Mouse (Mus musculus): ENCODE results near the gene S100a8. TPM values are rescaled to one million over a fixed set of nuclear protein-coding genes. Genes with fewer than 3 reads are reported as not detected.

S100a8 gene
- polyA plus RNA-seq, 1 experiment from 2014 or later: 3.7 TPM

GRCm38 (mm10) chr3:90652878-90653508 is 15.8 kb upstream of the S100a8 start:
- H3K27ac ChIP-seq (replicated peaks; ENCODE audit: low read depth, low read length): no peak overlapping the region
- no peaks in the 10 kb centered on the region for H3K27me3 ChIP-seq (ENCODE audit: control insufficient read depth, insufficient read depth, low read length)
- H3K4me3 ChIP-seq (ENCODE audit: low read depth, low read length): no peak overlapping the region
- H3K4me1 ChIP-seq (ENCODE audit: control insufficient read depth, insufficient read depth, low read length): no peaks in the 10 kb centered on the region
- peak; percentile 63; the same call in 1 of the 2 replicates for ATAC-seq (ENCODE audit: insufficient number of reproducible peaks, low FRiP score, low TSS enrichment, low read depth)
- no peaks in the 10 kb centered on the region for H3K36me3 ChIP-seq (ENCODE audit: control insufficient read depth, insufficient read depth, low read length)
- H3K9ac ChIP-seq (ENCODE audit: low read length): no peak overlapping the region
- 33% methylated on average over 5 of the region's 5 CpGs for WGBS
- peak; percentile 85 for DNase-seq (ENCODE audit: low spot score)
- H3K9me3 ChIP-seq (ENCODE audit: control insufficient read depth, low read length): no peaks in the 10 kb centered on the region
- H3K4me2 ChIP-seq (ENCODE audit: low read depth, severe bottlenecking): no peak overlapping the region

- no peak within 1 kb of the TSS for H3K4me2 ChIP-seq (ENCODE audit: low read depth, severe bottlenecking)
- H3K27me3 ChIP-seq (ENCODE audit: control insufficient read depth, insufficient read depth, low read length): no peaks in the 10 kb centered on the region
- no peak for ATAC-seq (ENCODE audit: insufficient number of reproducible peaks, low FRiP score, low TSS enrichment, low read depth)
- DNase-seq (ENCODE audit: low spot score): no peak
- H3K4me1 ChIP-seq (ENCODE audit: control insufficient read depth, insufficient read depth, low read length): no peaks in the 10 kb centered on the region
- H3K9me3 ChIP-seq (ENCODE audit: control insufficient read depth, low read length): no peaks in the 10 kb centered on the region
- H3K36me3 ChIP-seq (ENCODE audit: control insufficient read depth, insufficient read depth, low read length): no peaks in the 10 kb centered on the region
- H3K27ac ChIP-seq (replicated peaks; ENCODE audit: low read depth, low read length): no peak within 1 kb of the TSS
- no peak within 1 kb of the TSS for H3K4me3 ChIP-seq (ENCODE audit: low read depth, low read length)
- H3K9ac ChIP-seq (ENCODE audit: low read length): no peak within 1 kb of the TSS
These were observed 15.1 kb upstream of the S100a8 start, which contains the start of gene S100a7a for GRCm38 (mm10) chr3:90653717-90654116. Gene S100a7a, plus strand, starts transcription at chr3:90654017.

- no peak overlapping the region for H3K9ac ChIP-seq (ENCODE audit: low read length)
- no peaks in the 10 kb centered on the region for H3K36me3 ChIP-seq (ENCODE audit: control insufficient read depth, insufficient read depth, low read length)
- ATAC-seq (ENCODE audit: insufficient number of reproducible peaks, low FRiP score, low TSS enrichment, low read depth) (no peak), DNase-seq (ENCODE audit: low spot score) (no peak)
- H3K27ac ChIP-seq (replicated peaks; ENCODE audit: low read depth, low read length): no peak overlapping the region
- H3K9me3 ChIP-seq (ENCODE audit: control insufficient read depth, low read length): no peaks in the 10 kb centered on the region
- WGBS: 68% methylated on average over 4 of the region's 4 CpGs
- no peak overlapping the region for H3K4me2 ChIP-seq (ENCODE audit: low read depth, severe bottlenecking)
- H3K4me3 ChIP-seq (ENCODE audit: low read depth, low read length): no peak overlapping the region
- no peaks in the 10 kb centered on the region for H3K27me3 ChIP-seq (ENCODE audit: control insufficient read depth, insufficient read depth, low read length)
- no peaks in the 10 kb centered on the region for H3K4me1 ChIP-seq (ENCODE audit: control insufficient read depth, insufficient read depth, low read length)
These were observed 11.4 kb upstream of the S100a8 start for GRCm38 (mm10) chr3:90657405-90657804.

- DNase-seq (ENCODE audit: low spot score): no peak
These were observed 9.3 kb upstream of the S100a8 start for GRCm38 (mm10) chr3:90659364-90660044.

GRCm38 (mm10) chr3:90664219-90664618 is 4.6 kb upstream of the S100a8 start:
- no peaks in the 10 kb centered on the region for H3K9me3 ChIP-seq (ENCODE audit: control insufficient read depth, low read length)
- H3K9ac ChIP-seq (ENCODE audit: low read length): no peak overlapping the region
- no peaks in the 10 kb centered on the region for H3K36me3 ChIP-seq (ENCODE audit: control insufficient read depth, insufficient read depth, low read length)
- H3K4me3 ChIP-seq (ENCODE audit: low read depth, low read length): no peak overlapping the region
- H3K27ac ChIP-seq (replicated peaks; ENCODE audit: low read depth, low read length): no peak overlapping the region
- ATAC-seq (ENCODE audit: insufficient number of reproducible peaks, low FRiP score, low TSS enrichment, low read depth) (no peak), DNase-seq (ENCODE audit: low spot score) (no peak)
- no peak overlapping the region for H3K4me2 ChIP-seq (ENCODE audit: low read depth, severe bottlenecking)
- H3K27me3 ChIP-seq (ENCODE audit: control insufficient read depth, insufficient read depth, low read length): no peaks in the 10 kb centered on the region
- H3K4me1 ChIP-seq (ENCODE audit: control insufficient read depth, insufficient read depth, low read length): no peaks in the 10 kb centered on the region
- WGBS: 81% methylated on average over 2 of the region's 2 CpGs

More at GRCm38 (mm10) chr3:90659364-90660044, 9.3 kb upstream of the S100a8 start:
- no peak for ATAC-seq (ENCODE audit: insufficient number of reproducible peaks, low FRiP score, low TSS enrichment, low read depth)
- Histone ChIP-seq H3K4me1 (ENCODE audit: control insufficient read depth, insufficient read depth, low read length) (no peaks in the 10 kb centered on the region), H3K9me3 (ENCODE audit: control insufficient read depth, low read length) (no peaks in the 10 kb centered on the region), H3K4me2 (ENCODE audit: low read depth, severe bottlenecking) (no peak overlapping the region), H3K27me3 (ENCODE audit: control insufficient read depth, insufficient read depth, low read length) (no peaks in the 10 kb centered on the region), H3K27ac (replicated peaks; ENCODE audit: low read depth, low read length) (no peak overlapping the region), H3K36me3 (ENCODE audit: control insufficient read depth, insufficient read depth, low read length) (no peaks in the 10 kb centered on the region), H3K9ac (ENCODE audit: low read length) (no peak overlapping the region), H3K4me3 (ENCODE audit: low read depth, low read length) (no peak overlapping the region)

GRCm38 (mm10) chr3:90678656-90679055 is 9.9 kb downstream of the S100a8 start:
- WGBS: 73% methylated on average over 3 of the region's 3 CpGs
- Histone ChIP-seq H3K4me1 (ENCODE audit: control insufficient read depth, insufficient read depth, low read length) (no peaks in the 10 kb centered on the region), H3K27ac (replicated peaks; ENCODE audit: low read depth, low read length) (no peak overlapping the region), H3K9ac (ENCODE audit: low read length) (no peak overlapping the region), H3K9me3 (ENCODE audit: control insufficient read depth, low read length) (no peaks in the 10 kb centered on the region), H3K27me3 (ENCODE audit: control insufficient read depth, insufficient read depth, low read length) (no peaks in the 10 kb centered on the region), H3K4me3 (ENCODE audit: low read depth, low read length) (no peak overlapping the region), H3K4me2 (ENCODE audit: low read depth, severe bottlenecking) (no peak overlapping the region), H3K36me3 (ENCODE audit: control insufficient read depth, insufficient read depth, low read length) (no peaks in the 10 kb centered on the region)
- ATAC-seq (ENCODE audit: insufficient number of reproducible peaks, low FRiP score, low TSS enrichment, low read depth) (no peak), DNase-seq (ENCODE audit: low spot score) (no peak)

- no peak overlapping the region for H3K9ac ChIP-seq (ENCODE audit: low read length)
- no peaks in the 10 kb centered on the region for H3K36me3 ChIP-seq (ENCODE audit: control insufficient read depth, insufficient read depth, low read length)
- H3K27me3 ChIP-seq (ENCODE audit: control insufficient read depth, insufficient read depth, low read length): no peaks in the 10 kb centered on the region
- no peak overlapping the region for H3K4me2 ChIP-seq (ENCODE audit: low read depth, severe bottlenecking)
- H3K4me3 ChIP-seq (ENCODE audit: low read depth, low read length): no peak overlapping the region
- ATAC-seq (ENCODE audit: insufficient number of reproducible peaks, low FRiP score, low TSS enrichment, low read depth) (no peak), DNase-seq (ENCODE audit: low spot score) (no peak)
- no peaks in the 10 kb centered on the region for H3K9me3 ChIP-seq (ENCODE audit: control insufficient read depth, low read length)
- H3K4me1 ChIP-seq (ENCODE audit: control insufficient read depth, insufficient read depth, low read length): no peaks in the 10 kb centered on the region
- WGBS: 89% methylated on average over 3 of the region's 3 CpGs
- H3K27ac ChIP-seq (replicated peaks; ENCODE audit: low read depth, low read length): no peak overlapping the region
These were observed 15.2 kb downstream of the S100a8 start for GRCm38 (mm10) chr3:90683929-90684328.

- no peaks in the 10 kb centered on the region for H3K4me1 ChIP-seq (ENCODE audit: control insufficient read depth, insufficient read depth, low read length)
- DNase-seq (ENCODE audit: low spot score) (no peak), ATAC-seq (ENCODE audit: insufficient number of reproducible peaks, low FRiP score, low TSS enrichment, low read depth) (no peak)
- H3K9me3 ChIP-seq (ENCODE audit: control insufficient read depth, low read length): no peaks in the 10 kb centered on the region
- no peak overlapping the region for H3K9ac ChIP-seq (ENCODE audit: low read length)
- H3K36me3 ChIP-seq (ENCODE audit: control insufficient read depth, insufficient read depth, low read length): no peaks in the 10 kb centered on the region
- WGBS: 87% methylated on average over 2 of the region's 2 CpGs
- no peaks in the 10 kb centered on the region for H3K27me3 ChIP-seq (ENCODE audit: control insufficient read depth, insufficient read depth, low read length)
- no peak overlapping the region for H3K27ac ChIP-seq (replicated peaks; ENCODE audit: low read depth, low read length)
- no peak overlapping the region for H3K4me2 ChIP-seq (ENCODE audit: low read depth, severe bottlenecking)
- H3K4me3 ChIP-seq (ENCODE audit: low read depth, low read length): no peak overlapping the region
These were observed 18.1 kb downstream of the S100a8 start for GRCm38 (mm10) chr3:90686835-90687234.
